Mouse (Mus musculus): Measurements from ENCODE around the gene Tulp1. TPM values are rescaled to one million over a fixed set of nuclear protein-coding genes. Genes with fewer than 3 reads are reported as not detected.

The Tulp1 gene
- polyA plus RNA-seq, 1 experiment from 2014 or later = 2.1 TPM

DNA sequence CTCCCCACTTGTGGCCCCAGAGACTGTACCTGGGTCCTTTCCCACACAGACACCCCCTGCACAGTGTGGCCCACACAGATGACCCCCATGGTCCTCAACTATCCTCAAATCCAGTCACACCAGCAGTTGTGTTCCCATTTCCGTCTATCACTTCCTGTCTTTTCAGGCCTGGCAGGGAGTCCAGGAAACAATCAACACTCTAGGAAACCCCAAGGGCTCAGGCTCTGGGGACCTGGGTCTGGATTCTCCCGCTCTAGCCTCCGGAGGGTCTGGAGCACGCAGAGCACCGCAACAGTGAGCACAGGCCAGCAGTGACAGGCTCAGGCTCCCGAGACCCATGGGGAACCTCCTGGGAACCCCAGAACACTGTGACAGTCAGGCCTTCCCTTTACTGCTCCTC is 16.8 kb downstream of the Tulp1 start:
- H3K36me3 ChIP-seq = no peaks in the 10 kb centered on the region
- ATAC-seq (ENCODE audit: low FRiP score) = no peak
- WGBS = 71% methylated on average over 6 of the region's 6 CpGs
- no peaks in the 10 kb centered on the region for H3K9me3 ChIP-seq
- H3K4me2 ChIP-seq = peak overlapping the region; percentile 8; the same call in 1 of the 2 replicates
- H3K4me3 ChIP-seq = no peak overlapping the region
- H3K9ac ChIP-seq = peak overlapping the region; percentile 35; the same call in 1 of the 2 replicates
- H3K27ac ChIP-seq = no peak overlapping the region
- H3K27me3 ChIP-seq = peaks cover 80% of the 10 kb centered on the region
- H3K4me1 ChIP-seq (replicated peaks) = peaks cover 62% of the 10 kb centered on the region

DNA sequence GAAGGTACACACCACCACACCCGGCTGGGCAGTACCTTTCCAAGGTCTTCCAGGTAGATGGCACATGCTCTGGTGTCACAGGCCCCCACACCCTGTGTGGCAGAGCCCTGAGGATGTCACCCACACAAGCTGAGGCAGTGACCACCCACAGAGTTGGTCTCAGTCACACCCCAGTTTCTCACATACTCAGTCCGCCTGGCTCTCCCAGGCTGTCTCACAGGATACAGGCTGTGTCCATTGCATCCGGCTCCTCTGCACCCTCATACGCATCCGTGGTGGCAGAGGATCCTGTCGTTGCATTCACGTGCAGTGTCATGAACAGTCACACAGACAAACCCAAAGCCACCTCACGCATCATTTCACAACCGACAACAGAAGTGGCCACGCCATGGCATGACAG is 17.7 kb downstream of the Tulp1 start:
- no peak overlapping the region for H3K4me3 ChIP-seq
- no peak overlapping the region for H3K9ac ChIP-seq
- no peaks in the 10 kb centered on the region for H3K36me3 ChIP-seq
- no peak overlapping the region for H3K27ac ChIP-seq
- WGBS = 80% methylated on average over 10 of the region's 10 CpGs
- H3K9me3 ChIP-seq = no peaks in the 10 kb centered on the region
- H3K27me3 ChIP-seq = peaks cover 79% of the 10 kb centered on the region
- peaks cover 62% of the 10 kb centered on the region for H3K4me1 ChIP-seq (replicated peaks)
- ATAC-seq (ENCODE audit: low FRiP score) = no peak
- H3K4me2 ChIP-seq = no peak overlapping the region

DNA sequence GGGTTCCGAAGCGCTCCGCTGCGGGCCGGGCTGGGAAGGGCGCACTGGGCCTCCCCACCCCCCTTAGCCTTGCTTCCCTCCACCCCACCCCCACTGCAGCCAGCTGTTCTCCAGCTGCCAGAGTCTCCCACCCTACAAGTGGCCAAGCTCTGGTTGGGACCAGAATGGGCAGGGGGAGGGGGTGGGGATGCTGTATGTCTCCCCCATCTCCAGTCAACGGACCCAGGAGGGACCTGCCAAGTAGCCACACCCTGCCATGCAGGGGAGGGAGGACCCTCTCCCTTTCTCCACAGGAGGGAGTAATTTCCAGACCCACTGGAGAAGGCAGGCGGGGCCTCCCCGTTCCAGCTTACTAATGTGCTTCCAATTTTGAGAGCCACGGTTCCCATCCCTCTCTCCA is 19.1 kb downstream of the Tulp1 start:
- no peak for ATAC-seq (ENCODE audit: low FRiP score)
- no peaks in the 10 kb centered on the region for H3K9me3 ChIP-seq
- peaks cover 65% of the 10 kb centered on the region for H3K4me1 ChIP-seq (replicated peaks)
- 10% methylated on average over 10 of the region's 10 CpGs for WGBS
- no peak overlapping the region; the same call in 1 of the 2 replicates for H3K9ac ChIP-seq
- H3K27ac ChIP-seq = no peak overlapping the region
- H3K27me3 ChIP-seq = peaks cover 65% of the 10 kb centered on the region
- 0 out of 2 replicates have a peak overlapping the region, but pooled peaks have one; percentile 6 for H3K4me2 ChIP-seq
- no peak overlapping the region for H3K4me3 ChIP-seq
- H3K36me3 ChIP-seq = no peaks in the 10 kb centered on the region

DNA sequence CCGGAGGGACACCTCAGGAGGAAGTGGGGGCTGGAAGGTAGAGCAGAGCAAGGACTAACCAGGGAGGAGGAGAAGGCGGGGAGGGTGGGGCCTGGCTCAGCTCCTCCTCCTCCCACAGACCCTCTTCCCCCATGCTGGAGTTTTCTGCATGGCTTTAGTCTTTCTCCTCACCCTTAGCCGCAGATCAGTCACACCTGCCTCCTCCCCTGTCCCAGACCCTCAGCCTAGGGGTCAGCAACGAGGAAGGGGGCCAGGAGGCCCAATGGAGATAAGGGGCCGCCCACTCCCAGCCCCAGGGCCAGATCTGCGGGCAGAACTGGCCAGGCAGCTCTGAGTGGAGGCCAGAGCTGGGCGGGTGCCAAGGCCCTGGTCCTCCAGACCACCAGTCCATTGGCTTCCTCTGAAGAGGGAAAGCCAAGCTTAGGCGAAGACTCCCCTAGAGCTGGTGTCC is 19.7 kb downstream of the Tulp1 start:
- Histone ChIP-seq H3K27me3 (peaks cover 59% of the 10 kb centered on the region), H3K9ac (no peak overlapping the region; the same call in 1 of the 2 replicates), H3K4me3 (no peak overlapping the region), H3K9me3 (no peaks in the 10 kb centered on the region), H3K27ac (no peak overlapping the region), H3K4me1 (replicated peaks) (peaks cover 64% of the 10 kb centered on the region), H3K4me2 (0 out of 2 replicates have a peak overlapping the region, but pooled peaks have one; percentile 6), H3K36me3 (no peaks in the 10 kb centered on the region)
- ATAC-seq (ENCODE audit: low FRiP score) = no peak
- WGBS = 17% methylated on average over 7 of the region's 8 CpGs

DNA sequence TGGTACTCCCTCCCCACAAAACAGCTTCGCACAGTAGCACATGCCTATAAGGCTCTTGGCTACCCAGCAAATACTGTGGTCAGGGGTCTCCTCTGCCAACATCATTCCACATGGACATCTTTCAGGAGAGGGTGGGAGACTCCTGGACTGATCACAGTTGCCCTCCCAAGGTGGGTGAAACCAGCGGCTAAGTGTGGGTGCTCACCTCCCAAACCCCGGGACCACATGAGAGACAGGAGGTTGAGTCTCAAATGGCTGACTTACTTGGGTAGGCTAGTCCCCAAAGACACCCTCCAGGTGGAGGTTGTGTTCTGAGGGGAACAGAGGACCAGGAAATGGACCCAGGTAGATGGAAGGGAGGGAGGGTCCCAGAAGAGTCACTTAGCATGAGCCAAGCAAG is 20.4 kb downstream of the Tulp1 start:
- Histone ChIP-seq H3K9ac (no peak overlapping the region), H3K4me2 (no peak overlapping the region), H3K9me3 (no peaks in the 10 kb centered on the region), H3K4me3 (no peak overlapping the region), H3K27ac (no peak overlapping the region), H3K27me3 (peaks cover 55% of the 10 kb centered on the region), H3K4me1 (replicated peaks) (peaks cover 58% of the 10 kb centered on the region), H3K36me3 (no peaks in the 10 kb centered on the region)
- WGBS = 60% methylated on average over 3 of the region's 3 CpGs
- no peak for ATAC-seq (ENCODE audit: low FRiP score)

DNA sequence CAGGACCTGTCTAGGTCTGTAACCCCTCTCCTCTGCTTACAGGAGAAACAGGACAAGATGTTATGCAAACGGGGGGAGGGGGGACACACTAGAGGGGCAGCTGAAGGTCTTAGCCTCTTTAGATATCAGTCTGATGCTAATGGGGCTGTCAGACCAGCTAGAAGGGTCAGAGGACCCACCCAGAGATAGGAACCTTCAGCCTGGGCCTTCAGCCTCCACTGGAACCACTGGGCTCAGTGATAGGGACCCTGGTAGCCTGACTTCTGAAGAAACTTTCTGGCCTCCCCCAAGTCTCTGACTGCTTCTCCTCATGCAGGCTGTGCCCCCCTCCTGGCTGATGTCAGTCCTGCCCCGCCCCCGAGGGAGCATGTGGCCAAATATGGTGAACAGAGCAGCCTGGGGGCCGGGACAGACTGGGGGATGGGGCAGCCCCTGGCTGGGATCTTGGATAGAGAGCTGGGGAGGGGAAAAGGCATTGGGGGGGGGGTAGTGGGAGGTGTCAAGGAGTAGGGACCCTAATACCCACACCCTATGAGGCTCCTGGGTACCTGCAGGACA is 20.9 kb downstream of the Tulp1 start:
- ATAC-seq (ENCODE audit: low FRiP score) = no peak
- Histone ChIP-seq H3K4me2 (no peak overlapping the region), H3K4me1 (replicated peaks) (peaks cover 52% of the 10 kb centered on the region), H3K9me3 (no peaks in the 10 kb centered on the region), H3K36me3 (no peaks in the 10 kb centered on the region), H3K27ac (no peak overlapping the region), H3K4me3 (no peak overlapping the region), H3K9ac (no peak overlapping the region), H3K27me3 (peaks cover 50% of the 10 kb centered on the region)
- WGBS = 23% methylated on average over 2 of the region's 4 CpGs

DNA sequence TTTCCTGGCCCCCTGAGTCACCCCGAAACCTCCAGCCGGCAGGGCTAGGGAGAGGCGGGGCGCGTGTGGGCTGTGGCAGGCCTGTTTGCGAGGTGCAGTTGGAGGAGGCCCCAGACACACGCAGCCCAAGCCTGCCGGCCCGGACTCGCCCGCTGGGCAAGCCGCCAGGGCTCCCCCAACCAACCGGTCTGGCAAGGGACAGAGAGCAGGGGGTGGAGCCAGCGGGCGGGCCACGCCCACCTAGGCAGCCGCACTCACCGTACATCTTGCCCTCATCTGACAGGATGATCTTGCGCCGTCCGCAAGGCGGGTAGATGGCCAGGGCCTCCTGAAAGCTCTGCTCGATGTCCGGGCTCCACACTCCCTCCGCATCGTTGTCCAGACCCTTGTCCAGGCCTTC is 23.9 kb downstream of the Tulp1 start:
- Histone ChIP-seq H3K36me3 (no peaks in the 10 kb centered on the region), H3K4me3 (peak overlapping the region; percentile 29), H3K4me2 (peak overlapping the region; percentile 54), H3K4me1 (replicated peaks) (peaks cover 38% of the 10 kb centered on the region), H3K9ac (peak overlapping the region; percentile 55), H3K27ac (no peak overlapping the region), H3K9me3 (no peaks in the 10 kb centered on the region), H3K27me3 (peaks cover 27% of the 10 kb centered on the region; the same call in 1 of the 2 replicates)
- WGBS = 6% methylated on average over 26 of the region's 26 CpGs
- peak; percentile 36; the same call in 1 of the 2 replicates for ATAC-seq (ENCODE audit: low FRiP score)

DNA sequence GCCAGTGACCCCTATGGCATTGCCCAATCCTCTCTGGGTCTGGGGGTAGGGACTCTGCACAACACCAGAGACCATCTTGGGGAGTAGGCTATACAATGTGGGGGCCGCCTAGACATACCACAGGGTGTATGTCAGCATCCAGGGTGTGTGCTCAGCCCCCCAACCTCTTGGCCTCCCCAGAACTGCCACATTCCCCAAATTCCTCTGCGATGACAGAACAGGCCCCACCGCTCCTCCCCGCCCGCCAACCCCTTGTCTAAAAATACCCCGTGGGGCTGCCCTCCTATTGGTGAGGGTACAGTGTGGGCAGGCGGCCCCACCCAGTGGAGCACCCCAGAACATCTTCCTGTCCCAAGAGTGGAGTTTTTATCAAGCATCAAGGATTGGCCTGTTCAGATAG is 24.4 kb downstream of the Tulp1 start:
- Histone ChIP-seq H3K36me3 (no peaks in the 10 kb centered on the region), H3K9ac (peak overlapping the region; percentile 55), H3K4me1 (replicated peaks) (peaks cover 33% of the 10 kb centered on the region), H3K9me3 (no peaks in the 10 kb centered on the region), H3K4me3 (no peak overlapping the region), H3K4me2 (peak overlapping the region; percentile 54), H3K27me3 (peaks cover 22% of the 10 kb centered on the region; the same call in 1 of the 2 replicates), H3K27ac (no peak overlapping the region)
- ATAC-seq (ENCODE audit: low FRiP score) = no peak
- 82% methylated on average over 7 of the region's 7 CpGs for WGBS

DNA sequence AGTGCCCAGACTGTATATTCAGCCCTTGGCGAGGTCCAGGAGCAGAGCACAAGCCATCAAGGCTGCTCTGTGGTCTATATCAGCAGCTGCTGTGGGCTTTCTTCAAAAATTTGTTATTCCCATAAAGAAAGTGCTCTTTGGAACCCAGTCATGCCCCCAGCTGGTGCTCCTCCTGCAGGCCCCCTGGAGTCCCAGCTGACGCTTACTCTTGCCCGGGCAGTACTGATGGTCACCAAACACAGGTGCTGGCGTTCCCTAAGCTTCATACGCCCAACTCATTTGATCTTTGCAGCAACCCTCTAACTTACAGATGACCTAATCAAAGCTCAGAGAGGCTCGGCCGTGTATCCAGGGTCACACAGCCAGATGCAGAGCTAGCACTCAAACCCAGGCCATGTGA is 27.5 kb downstream of the Tulp1 start:
- H3K4me3 ChIP-seq = no peak overlapping the region
- no peak overlapping the region for H3K9ac ChIP-seq
- H3K9me3 ChIP-seq = no peaks in the 10 kb centered on the region
- H3K36me3 ChIP-seq = 0 out of 2 replicates have a peak, but pooled peaks cover 5% of the 10 kb centered on the region
- peaks cover 21% of the 10 kb centered on the region for H3K4me1 ChIP-seq (replicated peaks)
- WGBS = 92% methylated on average over 7 of the region's 7 CpGs
- no peak overlapping the region for H3K4me2 ChIP-seq
- H3K27ac ChIP-seq = no peak overlapping the region
- H3K27me3 ChIP-seq = 0 out of 2 replicates have a peak, but pooled peaks cover 3% of the 10 kb centered on the region
- no peak for ATAC-seq (ENCODE audit: low FRiP score)

DNA sequence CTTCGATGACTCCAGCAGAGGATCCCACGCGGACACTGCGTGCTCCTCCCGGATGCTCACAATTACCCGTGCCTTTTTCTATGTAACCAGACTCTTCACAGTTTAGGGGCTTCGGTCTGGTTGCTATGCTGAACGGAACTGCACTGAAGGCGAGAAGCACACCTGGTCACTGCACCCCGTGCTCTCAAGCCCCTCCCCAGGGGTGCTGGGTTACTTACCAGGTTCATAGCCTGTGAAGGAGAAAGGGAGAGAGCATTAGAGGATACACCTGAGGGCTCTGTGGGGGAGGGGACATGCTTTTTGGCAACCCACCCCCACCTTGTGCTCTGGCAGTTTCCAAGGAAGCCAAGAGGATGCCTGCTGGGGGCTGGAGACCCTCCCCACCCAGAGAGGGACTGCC is 29.8 kb downstream of the Tulp1 start:
- Histone ChIP-seq H3K9me3 (no peaks in the 10 kb centered on the region), H3K4me3 (no peak overlapping the region), H3K27me3 (no peaks in the 10 kb centered on the region), H3K4me2 (no peak overlapping the region), H3K36me3 (peaks cover 25% of the 10 kb centered on the region), H3K9ac (0 out of 2 replicates have a peak overlapping the region, but pooled peaks have one; percentile 19), H3K27ac (no peak overlapping the region), H3K4me1 (replicated peaks) (peaks cover 14% of the 10 kb centered on the region)
- no peak for ATAC-seq (ENCODE audit: low FRiP score)
- WGBS = 73% methylated on average over 10 of the region's 10 CpGs

DNA sequence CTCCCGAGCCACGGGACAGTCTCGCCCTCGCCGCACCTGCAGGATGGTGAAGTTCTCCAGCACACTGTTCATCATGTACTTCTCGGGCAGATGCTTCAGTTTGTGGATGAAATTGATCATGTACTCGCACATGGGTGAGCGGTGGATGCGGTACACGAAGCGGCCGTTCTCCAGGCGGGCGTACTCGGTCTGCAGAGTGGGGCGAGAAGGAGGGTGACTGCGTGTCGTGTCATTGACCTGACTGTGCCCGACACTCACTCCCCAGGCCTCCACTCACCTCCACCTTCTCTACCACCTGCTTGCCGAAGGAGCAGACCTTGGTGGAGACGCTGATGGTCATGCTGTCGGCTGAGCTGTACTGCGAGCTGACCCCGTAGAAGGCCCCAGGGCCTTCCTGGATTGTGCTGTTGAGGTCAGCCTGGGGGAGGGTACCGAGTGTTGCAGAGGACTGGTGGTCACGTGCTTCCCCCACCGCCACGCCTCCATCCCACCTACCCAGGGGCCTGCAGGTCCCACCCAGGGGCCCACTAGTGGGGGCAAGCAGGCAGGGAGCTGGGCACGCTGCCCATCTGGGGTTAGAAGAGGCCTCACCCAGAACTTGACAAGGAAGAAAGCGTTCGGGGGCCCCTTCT is 32.0 kb downstream of the Tulp1 start:
- WGBS = 67% methylated on average over 31 of the region's 31 CpGs
- Histone ChIP-seq H3K4me3 (no peak overlapping the region), H3K4me2 (0 out of 2 replicates have a peak overlapping the region, but pooled peaks have one; percentile 0), H3K4me1 (replicated peaks) (peaks cover 30% of the 10 kb centered on the region), H3K36me3 (peaks cover 31% of the 10 kb centered on the region), H3K27ac (no peak overlapping the region), H3K27me3 (no peaks in the 10 kb centered on the region), H3K9ac (peak overlapping the region; percentile 13), H3K9me3 (no peaks in the 10 kb centered on the region)
- no peak for ATAC-seq (ENCODE audit: low FRiP score)

DNA sequence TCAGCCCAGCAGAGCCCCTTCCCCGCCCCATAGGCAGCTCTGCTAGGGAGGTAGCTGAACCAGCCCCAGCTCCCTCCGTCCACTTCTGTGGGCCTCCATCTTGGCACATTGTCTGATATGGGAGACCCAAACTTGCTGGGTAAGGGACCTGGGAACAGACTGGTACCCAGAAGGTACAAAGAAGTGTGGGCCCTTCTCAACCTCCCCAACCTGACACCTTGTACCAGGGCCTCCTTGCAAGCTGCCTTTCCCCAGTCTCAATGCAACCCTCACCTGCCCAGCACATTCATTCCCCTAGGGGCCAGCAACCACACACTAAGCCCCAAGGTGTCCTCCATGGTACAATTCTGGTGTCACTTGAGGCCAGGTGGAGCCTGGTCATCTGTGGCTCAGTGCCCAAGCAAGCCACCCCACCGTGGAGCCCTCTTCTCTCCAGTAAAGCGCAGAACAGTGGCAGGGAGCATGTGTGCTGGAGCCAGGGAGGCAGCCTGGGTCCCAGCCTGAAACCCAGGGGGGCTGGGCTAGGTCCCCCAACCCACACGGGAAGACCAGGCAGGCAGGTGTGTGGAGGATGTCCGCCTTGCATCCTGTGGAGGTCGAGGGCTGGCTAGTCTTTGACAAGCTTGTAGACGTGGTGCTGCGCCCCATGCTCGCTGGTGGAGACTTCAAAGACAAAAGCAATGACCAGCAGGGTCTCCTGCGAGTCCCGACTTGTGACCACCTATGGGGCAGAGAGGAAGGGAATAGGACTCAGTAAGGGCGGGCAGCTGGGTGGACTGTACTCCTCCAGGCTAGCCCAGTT is 32.7 kb downstream of the Tulp1 start:
- Histone ChIP-seq H3K27ac (no peak overlapping the region), H3K4me3 (no peak overlapping the region), H3K4me1 (replicated peaks) (peaks cover 36% of the 10 kb centered on the region), H3K27me3 (no peaks in the 10 kb centered on the region), H3K9me3 (no peaks in the 10 kb centered on the region), H3K36me3 (peaks cover 31% of the 10 kb centered on the region), H3K9ac (peak overlapping the region; percentile 13; the same call in 1 of the 2 replicates), H3K4me2 (no peak overlapping the region)
- ATAC-seq (ENCODE audit: low FRiP score) = no peak
- WGBS = 43% methylated on average over 12 of the region's 13 CpGs
